Mouse (Mus musculus) limb, embryonic 12.5 days (tissue): ENCODE results near the gene L3mbtl2. TPM values are rescaled to one million over a fixed set of nuclear protein-coding genes. Genes with fewer than 3 reads are reported as not detected.
"Not testable (repeated sequence)": the region's sequence is repeated elsewhere in the genome, so short reads cannot be mapped to it uniquely, and the experiment has no call there.

ENCODE experiments used
- ATAC-seq: fragments of 200-750 bp; cut with Nextera tagmentation; 2 replicates; pipeline ENCODE4 v1.8.0; 2017; ENCODE audit warnings: low read depth, moderate TSS enrichment; ENCODE audit not compliant: insufficient number of reproducible peaks, insufficient read depth, low FRiP score, low TSS enrichment
- H3K27ac ChIP-seq: fragments of 300-500 bp; sonication (generic); 2 replicates; pipeline ENCODE4 v1.5.1; 2016; ENCODE audit warnings: mild to moderate bottlenecking, moderate library complexity
- H3K27me3 ChIP-seq: fragments of 300-500 bp; sonication (generic); 2 replicates; pipeline ENCODE4 v1.6.1; 2016; ENCODE audit warnings: mild to moderate bottlenecking, moderate library complexity
- H3K36me3 ChIP-seq: fragments of 300-500 bp; sonication (generic); 2 replicates; pipeline ENCODE4 v1.6.1; 2016; ENCODE audit warnings: mild to moderate bottlenecking, moderate library complexity
- H3K4me1 ChIP-seq: fragments of 300-500 bp; sonication (generic); replicated peaks from 2 replicates; pipeline ENCODE4 v1.6.1; 2016
- H3K4me2 ChIP-seq: fragments of 300-500 bp; sonication (generic); 2 replicates; pipeline ENCODE4 v1.6.1; 2016; ENCODE audit warnings: mild to moderate bottlenecking, moderate library complexity
- H3K4me3 ChIP-seq: fragments of 300-500 bp; sonication (generic); replicated peaks from 2 replicates; pipeline ENCODE4 v1.5.1; 2016; ENCODE audit warnings: mild to moderate bottlenecking
- H3K9ac ChIP-seq: fragments of 300-500 bp; sonication (generic); replicated peaks from 2 replicates; pipeline ENCODE4 v1.6.1; 2016; ENCODE audit warnings: mild to moderate bottlenecking, moderate library complexity
- H3K9me3 ChIP-seq: fragments of 300-500 bp; sonication (generic); 2 replicates; pipeline ENCODE4 v1.6.1; 2016; ENCODE audit warnings: mild to moderate bottlenecking, moderate library complexity
- WGBS: fragments of 180-500 bp; shearing (Covaris S2); methylation state at CpG from one replicate; pipeline ENCODE4 v1.1.7; 2016; 5-methylcytosine and 5-hydroxymethylcytosine counted together
- polyA plus RNA-seq: library from polyadenylated mRNA; unstranded; fragments of >200 nt; fragmentation: Nextera tagmentation; extraction: Ambion mirVana; gene quantifications from 2 replicates; pipeline ENCODE4 v1.2.1, GENCODE M21; 2016

L3mbtl2 gene
- polyA plus RNA-seq, 1 experiment from 2014 or later = 25.5 TPM

GRCm38 (mm10) chr15:81693967-81694881, 30.5 kb downstream of the L3mbtl2 start:
- peaks cover 48% of the 10 kb centered on the region for H3K27me3 ChIP-seq

GRCm38 (mm10) chr15:81694891-81695290, 31.2 kb downstream of the L3mbtl2 start:
- no peak for ATAC-seq
- peak overlapping the region; percentile 71 for H3K4me3 ChIP-seq
- H3K4me1 ChIP-seq = peaks cover 25% of the 10 kb centered on the region
- peak overlapping the region; percentile 68; the same call in 1 of the 2 replicates for H3K27ac ChIP-seq
- H3K9ac ChIP-seq = peak overlapping the region; percentile 89
- 24% methylated on average over 19 of the region's 19 CpGs for WGBS
- peaks cover 3% of the 10 kb centered on the region; the same call in 1 of the 2 replicates for H3K36me3 ChIP-seq
- peak overlapping the region; percentile 97 for H3K4me2 ChIP-seq
- H3K27me3 ChIP-seq = peaks cover 48% of the 10 kb centered on the region
- H3K9me3 ChIP-seq = no peaks in the 10 kb centered on the region

More at GRCm38 (mm10) chr15:81693967-81694881, 30.5 kb downstream of the L3mbtl2 start:
- Histone ChIP-seq H3K4me1 (peaks cover 25% of the 10 kb centered on the region), H3K4me2 (peak overlapping the region; percentile 97), H3K9me3 (no peaks in the 10 kb centered on the region), H3K36me3 (peaks cover 3% of the 10 kb centered on the region; the same call in 1 of the 2 replicates), H3K4me3 (peak overlapping the region; percentile 71), H3K27ac (peak overlapping the region; percentile 68), H3K9ac (peak overlapping the region; percentile 89)
- WGBS = under 1% methylated on average over 102 of the region's 107 CpGs
- ATAC-seq = peak; percentile 51; the same call in 1 of the 2 replicates

GRCm38 (mm10) chr15:81697175-81697574, 33.5 kb downstream of the L3mbtl2 start, which contains the start of gene Chadl:
TSS of gene Chadl (minus strand) at chr15:81697287.
- Histone ChIP-seq H3K27me3 (peaks cover 40% of the 10 kb centered on the region), H3K4me2 (peak within 1 kb of the TSS; percentile 26), H3K9me3 (peaks cover 7% of the 10 kb centered on the region; the same call in 1 of the 2 replicates), H3K36me3 (peaks cover 2% of the 10 kb centered on the region; the same call in 1 of the 2 replicates), H3K27ac (peak within 1 kb of the TSS; percentile 12; the same call in 1 of the 2 replicates), H3K9ac (peak within 1 kb of the TSS; percentile 18; the same call in 1 of the 2 replicates), H3K4me1 (peaks cover 25% of the 10 kb centered on the region), H3K4me3 (peak within 1 kb of the TSS; percentile 9)
- 62% methylated on average over 7 of the region's 7 CpGs for WGBS
- 0 out of 2 replicates have a peak, but pooled peaks have one; percentile 13 for ATAC-seq

GRCm38 (mm10) chr15:81697847-81698246, 34.2 kb downstream of the L3mbtl2 start:
- peaks cover 7% of the 10 kb centered on the region; the same call in 1 of the 2 replicates for H3K9me3 ChIP-seq
- H3K27me3 ChIP-seq = peaks cover 33% of the 10 kb centered on the region
- peaks cover 23% of the 10 kb centered on the region for H3K4me1 ChIP-seq
- H3K4me3 ChIP-seq = no peak overlapping the region
- no peak overlapping the region for H3K27ac ChIP-seq
- no peak overlapping the region for H3K9ac ChIP-seq
- WGBS = 53% methylated on average over 3 of the region's 3 CpGs
- H3K4me2 ChIP-seq = no peak overlapping the region
- no peak for ATAC-seq
- peaks cover 8% of the 10 kb centered on the region for H3K36me3 ChIP-seq

GRCm38 (mm10) chr15:81698532-81698931, 34.8 kb downstream of the L3mbtl2 start:
- H3K9ac ChIP-seq = no peak overlapping the region
- 70% methylated on average over 2 of the region's 2 CpGs for WGBS
- H3K36me3 ChIP-seq = peaks cover 15% of the 10 kb centered on the region
- ATAC-seq = no peak
- H3K4me1 ChIP-seq = peaks cover 16% of the 10 kb centered on the region
- no peak overlapping the region for H3K4me3 ChIP-seq
- H3K9me3 ChIP-seq = peaks cover 7% of the 10 kb centered on the region; the same call in 1 of the 2 replicates
- H3K27me3 ChIP-seq = peaks cover 26% of the 10 kb centered on the region
- no peak overlapping the region for H3K27ac ChIP-seq
- no peak overlapping the region for H3K4me2 ChIP-seq

- Histone ChIP-seq H3K4me1 (peaks cover 3% of the 10 kb centered on the region; the same call in 1 of the 2 replicates), H3K4me2 (no peak overlapping the region), H3K27me3 (peaks cover 10% of the 10 kb centered on the region), H3K9me3 (peaks cover 7% of the 10 kb centered on the region; the same call in 1 of the 2 replicates), H3K4me3 (no peak overlapping the region), H3K27ac (no peak overlapping the region), H3K36me3 (peaks cover 31% of the 10 kb centered on the region), H3K9ac (no peak overlapping the region)
- WGBS = 69% methylated on average over 2 of the region's 2 CpGs
- ATAC-seq = no peak
These were observed 36.5 kb downstream of the L3mbtl2 start for GRCm38 (mm10) chr15:81700161-81700560.

GRCm38 (mm10) chr15:81700601-81701000, 36.9 kb downstream of the L3mbtl2 start:
- ATAC-seq = no peak
- Histone ChIP-seq H3K9ac (no peak overlapping the region), H3K4me2 (no peak overlapping the region), H3K27me3 (peaks cover 5% of the 10 kb centered on the region), H3K36me3 (peaks cover 36% of the 10 kb centered on the region), H3K4me3 (no peak overlapping the region), H3K27ac (no peak overlapping the region), H3K9me3 (peaks cover 7% of the 10 kb centered on the region; the same call in 1 of the 2 replicates), H3K4me1 (peaks cover 3% of the 10 kb centered on the region; the same call in 1 of the 2 replicates)
- WGBS = 82% methylated on average over 8 of the region's 8 CpGs

- H3K9me3 ChIP-seq, H3K4me3 ChIP-seq, H3K9ac ChIP-seq, H3K4me1 ChIP-seq, H3K27ac ChIP-seq, ATAC-seq, H3K27me3 ChIP-seq, H3K4me2 ChIP-seq: not testable (repeated sequence)
- H3K36me3 ChIP-seq = peaks cover 43% of the 10 kb centered on the region
- WGBS = 80% methylated on average over 4 of the region's 4 CpGs
These were observed 37.7 kb downstream of the L3mbtl2 start for GRCm38 (mm10) chr15:81701350-81701749.

GRCm38 (mm10) chr15:81702306-81703093, 38.8 kb downstream of the L3mbtl2 start:
- Histone ChIP-seq H3K9ac (no peak overlapping the region), H3K36me3 (peaks cover 52% of the 10 kb centered on the region), H3K4me2 (no peak overlapping the region), H3K27ac (0 out of 2 replicates have a peak overlapping the region, but pooled peaks have one; percentile 1), H3K4me3 (no peak overlapping the region), H3K9me3 (peaks cover 7% of the 10 kb centered on the region; the same call in 1 of the 2 replicates), H3K4me1 (no peaks in the 10 kb centered on the region), H3K27me3 (no peaks in the 10 kb centered on the region)
- no peak for ATAC-seq
- WGBS = 90% methylated on average over 13 of the region's 13 CpGs

- Histone ChIP-seq H3K4me2 (no peak overlapping the region), H3K36me3 (peaks cover 58% of the 10 kb centered on the region), H3K4me1 (no peaks in the 10 kb centered on the region), H3K9me3 (peaks cover 7% of the 10 kb centered on the region; the same call in 1 of the 2 replicates), H3K27me3 (no peaks in the 10 kb centered on the region), H3K9ac (no peak overlapping the region), H3K4me3 (no peak overlapping the region), H3K27ac (no peak overlapping the region)
- no peak for ATAC-seq
- 80% methylated on average over 3 of the region's 3 CpGs for WGBS
These were observed 39.4 kb downstream of the L3mbtl2 start for GRCm38 (mm10) chr15:81703094-81703489.
